Mouse (Mus musculus) lung, postnatal 14 days (tissue): ENCODE results near the gene Gm4847.

Experiments used
- DNase-seq: peaks from one replicate; pipeline ENCODE4 v3.0.0; 2021

Gene Gm4847

GRCm38 (mm10) chr1:166647593-166647992 is at the start of gene Gm4847:
Gm4847 (minus strand) TSS chr1:166647693.
- DNase-seq, result no peak

GRCm38 (mm10) chr1:166681745-166682144 is 34.3 kb upstream of the Gm4847 start, which contains the start of gene Fmo9:
Fmo9 (minus strand) TSS chr1:166681845.
- no peak for DNase-seq

GRCm38 (mm10) chr1:166669264-166669663 is 21.8 kb upstream of the Gm4847 start:
- no peak for DNase-seq

GRCm38 (mm10) chr1:166660800-166661199 is 13.3 kb upstream of the Gm4847 start:
- DNase-seq, result no peak
